Mouse (Mus musculus): Measurements from ENCODE around the gene Zbed4. TPM values are rescaled to one million over a fixed set of nuclear protein-coding genes. Genes with fewer than 3 reads are reported as not detected.
"Not testable (repeated sequence)": the region's sequence is repeated elsewhere in the genome, so short reads cannot be mapped to it uniquely, and the experiment has no call there.

Zbed4 gene
- total RNA-seq (2015) (47.6 and 58.2 TPM in 2 replicates), total RNA-seq (2017) (54.5 and 59.6 TPM in 2 replicates)

GRCm38 (mm10) chr15:88751564-88752402 is at the start of gene Zbed4:
Zbed4 (plus strand) TSS chr15:88751660.
- ATAC-seq (replicated peaks; ENCODE audit: poor library complexity), result peak; percentile 24

- ATAC-seq (replicated peaks; ENCODE audit: poor library complexity), result no peak
Measured at GRCm38 (mm10) chr15:88702501-88702900, 49.0 kb upstream of the Zbed4 start.

- ATAC-seq (replicated peaks; ENCODE audit: poor library complexity), result no peak
Measured at GRCm38 (mm10) chr15:88704284-88704683, 47.2 kb upstream of the Zbed4 start.

- ATAC-seq (replicated peaks; ENCODE audit: poor library complexity), result no peak
Measured at GRCm38 (mm10) chr15:88706320-88706719, 45.1 kb upstream of the Zbed4 start.

GRCm38 (mm10) chr15:88706987-88707386 is 44.5 kb upstream of the Zbed4 start:
- ATAC-seq (replicated peaks; ENCODE audit: poor library complexity), result not testable (repeated sequence)

- no peak for ATAC-seq (replicated peaks; ENCODE audit: poor library complexity)
Measured at GRCm38 (mm10) chr15:88708204-88708603, 43.3 kb upstream of the Zbed4 start.

- no peak for ATAC-seq (replicated peaks; ENCODE audit: poor library complexity)
Measured at GRCm38 (mm10) chr15:88708657-88709511, 42.6 kb upstream of the Zbed4 start.

- no peak for ATAC-seq (replicated peaks; ENCODE audit: poor library complexity)
Measured at GRCm38 (mm10) chr15:88709878-88710277, 41.6 kb upstream of the Zbed4 start.

GRCm38 (mm10) chr15:88712501-88712900 is 39.0 kb upstream of the Zbed4 start:
- ATAC-seq (replicated peaks; ENCODE audit: poor library complexity), result no peak

GRCm38 (mm10) chr15:88714021-88714589 is 37.4 kb upstream of the Zbed4 start:
- ATAC-seq (replicated peaks; ENCODE audit: poor library complexity), result no peak

- peak; percentile 85 for ATAC-seq (replicated peaks; ENCODE audit: poor library complexity)
Measured at GRCm38 (mm10) chr15:88716350-88716749, 35.1 kb upstream of the Zbed4 start.

GRCm38 (mm10) chr15:88717239-88717638 is 34.2 kb upstream of the Zbed4 start:
- ATAC-seq (replicated peaks; ENCODE audit: poor library complexity), result no peak

- ATAC-seq (replicated peaks; ENCODE audit: poor library complexity), result no peak
Measured at GRCm38 (mm10) chr15:88723205-88723604, 28.3 kb upstream of the Zbed4 start.

- ATAC-seq (replicated peaks; ENCODE audit: poor library complexity), result no peak
Measured at GRCm38 (mm10) chr15:88724311-88724710, 27.1 kb upstream of the Zbed4 start.

GRCm38 (mm10) chr15:88725036-88725435 is 26.4 kb upstream of the Zbed4 start:
- ATAC-seq (replicated peaks; ENCODE audit: poor library complexity), result no peak

GRCm38 (mm10) chr15:88727204-88727603 is 24.3 kb upstream of the Zbed4 start:
- ATAC-seq (replicated peaks; ENCODE audit: poor library complexity), result no peak

GRCm38 (mm10) chr15:88730717-88731116 is 20.7 kb upstream of the Zbed4 start:
- ATAC-seq (replicated peaks; ENCODE audit: poor library complexity), result no peak

- ATAC-seq (replicated peaks; ENCODE audit: poor library complexity), result peak; percentile 57
Measured at GRCm38 (mm10) chr15:88732405-88733020, 18.9 kb upstream of the Zbed4 start.

- ATAC-seq (replicated peaks; ENCODE audit: poor library complexity), result peak; percentile 32
Measured at GRCm38 (mm10) chr15:88733041-88733751, 18.3 kb upstream of the Zbed4 start.

GRCm38 (mm10) chr15:88733834-88734571 is 17.5 kb upstream of the Zbed4 start, which contains the start of gene Brd1:
Brd1 (minus strand) TSS chr15:88734233.
- ATAC-seq (replicated peaks; ENCODE audit: poor library complexity), result peak; percentile 64
